Mouse (Mus musculus) brain, adult 2 months (tissue): Measurements from ENCODE around the gene 9430015G10Rik.
A peak's percentile ranks its signal among the peaks of the same experiment; 100 is the strongest.

Source experiments
- DNase-seq: peaks from one replicate; pipeline ENCODE4 v3.0.0; 2011; ENCODE audit warnings: low read depth, low spot score

9430015G10Rik gene

DNA sequence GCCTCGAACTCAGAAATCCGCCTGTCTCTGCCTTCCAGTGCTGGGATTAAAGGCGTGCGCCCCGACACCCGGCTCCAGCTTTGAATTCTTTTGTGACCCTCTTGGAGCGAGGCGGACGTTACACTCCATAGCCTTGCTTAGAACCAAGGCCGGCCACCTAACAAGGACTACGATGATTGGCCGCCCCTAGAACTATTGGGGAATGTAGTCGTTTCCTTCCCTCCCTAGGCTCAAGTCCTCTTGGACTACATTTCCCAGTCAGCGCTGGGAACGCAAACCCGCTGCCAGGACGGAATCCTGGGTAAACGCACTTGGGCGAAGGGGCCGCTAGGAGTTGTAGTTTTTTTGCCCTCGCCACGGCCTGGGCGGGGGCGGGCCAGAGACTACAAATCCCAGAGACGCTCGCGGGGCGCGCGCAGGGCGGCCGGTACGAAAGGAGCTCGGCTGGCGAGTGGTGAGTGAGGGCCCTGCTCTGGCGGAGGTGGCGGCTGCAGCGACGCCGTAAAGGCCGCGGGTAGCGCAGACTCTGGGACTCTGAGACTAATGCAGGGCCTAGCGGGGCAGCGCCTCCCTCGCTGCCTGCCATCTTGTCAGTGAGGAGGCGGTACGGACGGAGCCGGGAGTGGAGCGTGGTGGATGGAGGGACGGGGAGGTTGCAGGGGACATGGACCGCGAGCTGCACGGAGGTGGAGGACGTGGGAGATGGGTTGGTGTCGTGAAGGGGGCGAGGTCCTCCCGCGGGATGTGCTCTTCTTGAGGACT, at the start of gene 9430015G10Rik:
TSS of gene 9430015G10Rik (plus strand) at position 413 of the 762 bp plus-strand sequence.
- DNase-seq = peak; percentile 100

DNA sequence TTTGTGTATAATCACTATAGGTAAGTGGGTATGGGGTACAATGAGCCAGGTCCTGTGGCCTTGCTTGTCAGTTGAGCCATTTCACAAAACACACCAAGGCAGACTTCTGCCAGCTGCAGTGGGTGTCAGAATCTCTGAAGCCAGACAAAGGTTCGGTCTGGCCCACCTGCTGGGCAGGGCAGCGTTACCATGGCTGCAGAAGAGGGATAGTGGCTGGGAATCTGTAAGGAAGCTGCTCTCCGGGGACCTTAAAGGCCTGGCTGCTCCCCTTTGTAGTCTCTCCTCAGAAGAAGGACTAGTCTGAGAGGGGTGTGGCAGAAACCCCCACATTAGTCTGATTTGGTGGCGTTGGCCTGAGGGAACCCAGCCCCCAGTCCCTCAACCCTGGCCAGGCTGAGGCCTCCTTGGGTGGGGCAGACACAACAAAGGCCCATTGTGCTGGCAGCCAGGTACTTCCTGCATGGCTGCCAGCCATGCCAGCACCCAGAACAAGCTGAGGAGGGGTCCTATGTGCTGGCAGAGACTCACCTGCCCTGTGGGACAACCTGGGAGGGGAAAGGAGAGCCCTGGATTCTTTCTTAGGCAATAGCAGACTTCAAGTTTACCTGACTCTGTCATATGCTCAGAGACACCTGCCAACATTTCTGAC, 45.8 kb upstream of the 9430015G10Rik start:
- peak; percentile 8 for DNase-seq

DNA sequence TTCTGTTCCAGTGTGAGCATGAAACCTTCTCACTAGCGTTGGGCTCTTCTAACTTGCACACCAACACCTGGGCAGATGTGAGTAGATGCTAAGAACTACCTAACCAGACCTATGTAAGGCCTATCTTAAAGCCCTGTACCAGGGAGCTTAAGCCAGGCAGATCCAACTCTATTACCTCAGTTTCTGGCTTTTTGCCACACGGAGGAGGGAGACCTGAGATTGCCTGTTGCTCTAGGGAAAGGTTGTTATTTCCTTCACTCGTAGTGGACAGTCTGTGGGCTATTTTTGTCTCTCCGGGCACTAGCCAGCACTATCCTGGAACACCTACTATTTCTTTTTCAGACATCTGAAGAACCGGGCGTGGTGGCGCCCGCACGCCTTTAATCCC, 45.3 kb upstream of the 9430015G10Rik start:
- no peak for DNase-seq

DNA sequence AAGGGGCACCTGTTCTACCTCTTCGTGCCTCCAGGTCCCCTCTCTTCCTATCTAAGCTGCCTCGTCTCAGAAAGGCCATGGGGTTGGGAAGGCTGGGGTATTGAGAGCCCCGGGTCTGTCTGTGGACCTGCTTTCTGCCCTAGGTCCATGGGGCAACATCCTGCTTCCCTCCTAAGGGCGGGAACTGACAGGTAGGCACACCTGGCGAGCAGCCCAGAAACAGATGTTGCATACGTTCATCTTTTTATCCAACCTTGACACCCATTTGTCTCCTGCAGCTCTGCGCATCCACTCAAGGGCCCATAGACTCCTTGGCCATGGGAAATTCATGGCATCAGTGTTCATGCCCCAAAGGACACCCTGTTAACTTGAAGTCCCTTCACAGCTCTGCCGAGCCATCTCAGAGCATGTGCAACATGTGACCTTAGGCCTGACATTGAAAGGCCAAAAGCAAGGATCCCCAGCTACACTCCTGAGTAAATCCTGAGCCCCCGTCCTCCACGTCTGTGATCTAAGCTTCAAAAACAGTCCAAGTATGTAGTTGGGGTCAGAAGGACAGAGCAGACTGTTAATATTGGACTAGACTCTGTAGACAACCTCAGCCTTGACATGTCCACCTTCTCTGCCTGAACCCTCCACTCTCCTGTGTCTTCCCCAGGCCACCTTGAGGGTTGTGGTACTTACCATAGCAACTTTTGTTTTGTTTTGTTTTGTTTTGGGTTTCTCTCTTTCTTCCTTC, 44.5 kb upstream of the 9430015G10Rik start:
- no peak for DNase-seq

DNA sequence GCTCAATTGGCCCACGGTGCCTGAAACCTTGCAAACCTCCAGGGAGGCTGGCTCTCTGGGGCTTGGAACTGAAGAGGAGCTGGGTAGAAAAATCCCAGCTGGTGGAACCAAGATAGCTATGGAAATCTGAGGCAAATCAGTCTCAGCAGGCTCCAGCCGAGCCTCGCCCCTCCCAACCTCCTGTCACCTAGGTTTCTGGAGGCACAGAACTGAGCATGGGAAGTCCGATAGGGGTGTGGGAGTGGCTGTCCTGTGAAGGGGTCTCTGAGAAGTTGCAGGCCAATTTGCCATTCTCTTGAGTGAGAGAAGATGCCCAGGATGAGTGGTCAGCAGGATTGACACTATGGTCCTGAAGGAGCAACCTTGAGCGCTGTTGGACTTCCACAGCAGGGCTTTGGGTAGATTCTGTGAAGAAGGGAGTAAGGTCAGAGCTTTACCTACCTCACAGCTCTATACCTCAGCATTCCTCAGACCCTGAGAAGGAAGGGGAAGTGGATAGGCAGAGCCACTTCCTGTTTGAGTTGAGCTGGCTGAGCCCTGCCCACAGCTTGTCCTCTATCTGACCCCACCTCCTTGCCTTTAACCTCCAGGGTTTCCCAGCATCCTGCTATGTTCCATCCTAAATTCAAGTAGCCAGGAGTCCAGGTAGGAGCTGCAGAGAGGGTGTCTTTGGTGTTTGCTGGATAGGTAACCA, 42.4 kb upstream of the 9430015G10Rik start:
- no peak for DNase-seq

DNA sequence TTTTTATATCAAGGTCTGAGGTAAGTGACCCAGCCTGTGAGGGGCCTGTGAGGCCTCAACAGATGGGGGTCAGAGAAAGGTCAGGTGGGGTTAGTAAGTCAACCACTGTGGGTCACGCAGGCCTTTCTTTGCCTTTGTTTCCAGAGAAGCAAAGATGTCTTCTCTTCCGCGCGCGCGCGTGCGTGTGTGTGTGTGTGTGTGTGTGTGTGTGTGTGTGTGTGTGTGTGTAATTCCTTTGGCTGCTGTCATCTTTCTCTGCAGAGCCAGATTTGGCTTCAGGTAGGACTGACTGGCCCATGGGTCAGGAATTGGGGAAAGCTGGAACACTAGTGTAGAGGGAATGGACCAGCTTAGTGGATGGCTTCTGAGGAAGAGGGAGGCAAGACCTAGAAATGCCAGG, 40.1 kb upstream of the 9430015G10Rik start:
- DNase-seq = no peak

DNA sequence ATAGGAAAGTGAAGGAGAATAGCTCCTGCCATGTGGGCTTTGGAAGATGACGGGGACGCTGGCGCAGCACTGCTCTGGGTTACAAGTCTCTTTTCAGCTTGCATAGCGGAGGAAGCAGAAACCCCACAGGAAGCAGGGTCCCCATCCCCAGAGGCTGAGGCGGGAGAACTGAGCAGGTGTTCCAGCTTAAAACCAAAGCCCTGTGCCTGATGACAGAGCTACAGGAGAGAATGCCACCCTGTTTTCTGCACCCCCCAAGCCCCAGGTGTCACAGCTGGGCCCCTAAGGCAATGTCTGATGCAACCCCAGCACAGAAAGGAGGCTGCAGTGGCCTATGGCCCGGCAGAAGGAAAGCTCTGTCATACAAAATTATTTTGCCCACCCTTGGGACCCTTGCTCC, 39.5 kb upstream of the 9430015G10Rik start:
- no peak for DNase-seq

DNA sequence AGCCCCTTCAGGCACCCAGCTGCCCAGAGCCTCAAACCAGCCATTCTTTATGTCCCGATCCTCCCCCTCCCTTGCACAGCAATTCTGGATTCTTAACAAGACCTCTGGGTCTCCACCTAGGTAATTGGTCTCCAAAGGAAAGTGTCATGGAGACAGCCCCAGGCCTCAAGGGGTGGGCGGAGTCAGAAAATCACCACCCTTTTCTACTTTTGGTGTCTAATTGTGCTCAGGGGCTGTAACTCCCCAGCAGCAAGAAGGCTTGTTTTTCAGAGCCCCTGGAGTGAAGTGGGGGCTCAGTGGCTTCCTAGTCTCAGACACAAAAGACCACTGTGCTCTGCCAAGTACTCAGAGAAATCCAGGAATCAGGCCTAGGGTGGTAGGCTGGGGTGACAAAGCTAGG, 39.1 kb upstream of the 9430015G10Rik start:
- no peak for DNase-seq

DNA sequence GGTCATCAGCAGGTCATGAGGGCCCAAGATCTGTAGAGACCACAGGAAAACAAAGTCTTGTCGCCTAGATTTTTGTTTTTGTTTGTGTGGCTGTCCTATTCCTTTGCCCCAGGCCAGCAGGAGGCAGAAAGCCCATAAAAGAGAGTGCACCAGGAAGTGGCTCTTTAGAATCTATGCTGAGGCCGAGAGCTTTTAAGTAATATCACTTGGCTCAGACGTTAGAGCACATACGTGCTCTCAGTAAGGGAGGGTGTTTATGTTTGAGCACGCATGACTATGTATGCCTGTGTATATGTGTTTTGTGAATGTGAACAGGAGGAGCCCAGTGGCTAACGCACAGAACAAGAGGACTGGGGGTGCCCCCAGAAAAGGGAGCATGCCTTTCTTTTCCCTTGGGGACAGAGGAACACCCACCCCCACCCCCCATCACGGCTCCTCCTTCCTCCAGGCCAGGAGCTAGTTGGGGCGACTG, 32.8 kb upstream of the 9430015G10Rik start:
- DNase-seq = no peak

DNA sequence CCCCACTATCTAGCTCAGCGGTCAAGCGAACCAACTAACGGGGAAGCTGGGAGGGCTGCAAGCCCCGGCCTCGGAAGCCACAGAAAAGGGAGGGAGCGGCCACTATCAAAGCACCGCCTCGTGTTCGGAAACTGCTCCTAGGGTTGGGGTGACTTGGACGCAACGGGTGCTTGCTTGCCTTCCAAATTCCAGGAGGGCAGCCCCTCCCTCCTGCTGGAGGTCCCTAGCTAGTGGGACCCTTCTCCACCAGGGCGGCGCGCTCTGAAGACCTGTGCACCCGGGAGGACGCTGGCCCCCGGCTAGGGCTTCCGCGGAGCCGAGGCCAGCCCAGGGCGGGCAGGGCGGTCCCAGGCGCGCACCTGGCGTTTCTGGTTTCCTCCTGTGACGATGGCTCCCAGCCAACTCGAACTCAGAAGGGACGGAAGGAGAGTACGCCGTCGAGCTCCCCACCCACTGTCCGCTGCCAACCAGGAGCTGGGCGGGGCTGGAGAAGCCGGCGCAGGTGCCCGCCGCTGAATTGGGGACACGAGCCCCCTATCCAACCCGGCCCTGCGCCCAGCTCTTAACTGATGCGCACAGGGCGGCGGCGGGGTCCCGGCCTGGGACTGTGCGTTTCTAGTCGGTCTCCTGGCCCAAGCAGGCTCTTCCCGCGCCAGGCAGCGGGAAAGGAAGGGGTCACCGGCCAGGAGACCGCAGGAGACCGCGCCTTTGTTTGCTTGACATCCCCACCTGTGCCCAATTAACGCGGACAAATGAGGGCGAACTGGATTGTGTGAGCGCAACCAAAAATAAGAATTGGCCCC, 32.1 kb upstream of the 9430015G10Rik start:
- DNase-seq = no peak

DNA sequence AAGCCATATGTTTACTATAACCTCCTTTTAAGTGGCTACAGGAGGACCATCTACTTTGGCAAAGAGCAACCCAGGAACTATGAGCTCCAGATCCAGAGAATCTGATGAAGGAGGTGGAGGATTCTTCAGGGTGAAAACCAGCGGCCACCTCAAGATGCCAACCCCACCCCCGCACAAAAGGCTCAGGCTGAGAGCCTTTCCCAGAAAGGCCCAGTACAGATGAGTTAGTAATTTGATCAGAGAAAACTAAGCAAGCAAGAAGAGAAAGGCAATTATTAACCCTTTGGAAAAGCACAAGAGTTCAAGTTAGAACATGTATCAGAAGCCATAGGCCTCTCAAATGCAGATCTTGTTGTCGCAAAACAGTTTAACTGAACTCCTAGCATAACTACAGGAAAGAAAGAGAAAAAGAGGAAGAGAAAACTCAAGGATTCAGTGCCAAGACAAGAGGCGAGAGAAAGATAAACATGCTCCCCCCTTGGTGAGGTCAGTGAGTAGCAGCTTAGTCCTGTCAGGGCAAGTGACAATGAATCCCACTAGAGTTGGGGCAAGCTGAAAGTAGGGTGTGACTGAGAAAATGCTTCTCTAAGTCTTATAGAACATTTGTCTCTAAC, 27.1 kb upstream of the 9430015G10Rik start:
- no peak for DNase-seq

DNA sequence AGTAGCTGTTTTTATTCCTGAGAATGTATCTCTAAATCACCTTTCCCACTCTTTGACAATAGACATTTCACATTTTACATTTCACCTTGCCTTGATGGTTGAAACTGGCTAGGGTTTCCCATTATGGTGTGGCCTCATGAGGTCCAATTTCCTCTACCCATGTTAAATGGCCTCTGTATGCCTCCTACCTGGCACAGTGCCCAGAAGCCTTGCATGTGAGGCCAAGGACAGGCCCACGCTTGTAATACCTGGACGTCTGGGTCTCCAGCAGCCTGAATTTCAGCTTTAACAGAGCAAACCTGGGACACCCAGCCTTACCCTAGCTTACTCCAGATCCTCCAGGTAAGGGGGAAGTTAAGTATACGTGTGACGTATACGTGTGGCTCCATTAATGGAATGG, 26.4 kb upstream of the 9430015G10Rik start:
- DNase-seq = no peak

DNA sequence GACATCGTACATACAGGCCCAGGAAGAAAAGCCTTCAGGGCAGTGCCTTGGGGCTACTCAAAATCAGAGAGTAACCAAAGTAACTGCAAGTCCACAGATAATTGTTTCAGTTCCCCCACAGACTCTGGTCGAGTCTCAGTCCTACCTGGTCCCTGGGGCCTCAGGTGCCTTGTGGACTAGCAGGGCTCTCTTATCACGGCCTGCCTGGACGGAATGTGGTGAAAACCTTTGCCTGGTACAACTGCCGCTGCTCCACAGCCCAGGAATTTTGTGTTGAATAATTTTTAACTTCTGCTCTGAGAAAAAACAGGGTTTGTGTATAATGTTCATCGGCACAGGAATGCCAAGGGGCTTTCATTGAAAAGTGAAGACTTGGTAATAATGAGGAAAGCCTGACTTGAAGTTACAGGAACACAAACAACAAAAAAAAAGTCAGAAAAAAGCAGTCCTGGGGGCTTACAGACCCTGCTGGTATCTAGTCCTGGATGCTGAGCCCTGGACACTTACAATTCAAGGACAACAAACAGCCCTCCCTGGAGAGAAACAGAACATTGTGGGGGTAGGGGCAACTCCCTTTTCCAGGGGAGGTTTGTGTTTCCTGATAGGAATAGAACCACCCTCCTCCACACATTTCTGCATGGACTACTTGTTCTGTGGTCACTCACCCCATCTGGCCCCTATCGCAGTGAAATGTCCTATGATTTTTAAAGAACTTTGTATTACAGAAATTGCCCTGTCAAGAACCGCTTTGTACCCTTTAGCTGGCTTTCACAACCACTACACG, 25.5 kb upstream of the 9430015G10Rik start:
- DNase-seq = no peak

DNA sequence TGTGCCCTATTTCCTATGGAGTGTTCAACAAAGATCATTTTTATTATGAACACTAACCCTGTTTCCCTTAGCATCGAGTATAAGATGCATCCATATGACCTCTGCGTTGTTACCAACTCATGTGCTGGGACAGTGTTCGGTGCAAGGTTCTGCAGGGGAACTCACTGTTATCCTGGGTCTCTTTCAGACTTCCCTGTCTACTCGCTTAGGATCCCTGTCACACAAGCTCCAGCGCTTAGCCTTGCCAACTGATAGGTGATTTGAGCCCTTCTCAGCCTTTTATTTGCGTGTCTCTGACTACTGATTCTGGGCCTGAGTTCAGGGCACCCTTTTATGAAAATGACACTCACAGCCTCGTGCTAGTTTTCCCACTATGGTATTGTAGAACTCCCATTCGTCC, 24.5 kb upstream of the 9430015G10Rik start:
- no peak for DNase-seq

DNA sequence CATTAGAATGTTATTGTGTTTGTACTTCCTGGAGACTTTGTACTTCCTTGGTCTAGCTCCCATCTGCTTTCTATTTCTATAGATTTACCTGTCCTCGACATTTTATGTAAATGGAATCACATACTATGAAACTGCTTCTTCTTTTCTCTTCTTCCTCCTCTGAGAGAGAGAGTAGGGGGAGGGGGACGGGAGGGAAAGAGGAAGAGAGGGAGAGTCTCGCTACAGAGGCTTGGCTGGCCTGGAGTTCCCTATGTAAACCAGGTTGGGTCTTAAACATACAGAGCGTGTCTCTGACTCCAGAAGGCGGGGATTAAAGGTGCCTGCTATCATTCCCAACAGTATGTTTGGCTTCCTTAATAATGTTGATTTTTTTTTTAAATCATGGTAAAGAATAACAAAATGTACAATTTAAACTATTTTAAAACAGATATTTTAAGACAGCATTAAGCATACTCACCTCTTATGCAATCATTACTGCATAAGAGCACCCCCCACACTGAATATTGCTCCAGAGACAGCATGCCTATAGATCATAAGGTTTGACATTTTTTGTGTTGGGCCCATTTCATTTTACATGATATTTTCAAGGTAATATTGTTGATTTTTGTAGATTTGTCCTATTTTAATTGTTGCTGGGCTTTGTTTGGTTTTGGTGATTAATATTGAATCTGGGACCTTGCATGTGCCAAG, 22.2 kb upstream of the 9430015G10Rik start:
- no peak for DNase-seq

DNA sequence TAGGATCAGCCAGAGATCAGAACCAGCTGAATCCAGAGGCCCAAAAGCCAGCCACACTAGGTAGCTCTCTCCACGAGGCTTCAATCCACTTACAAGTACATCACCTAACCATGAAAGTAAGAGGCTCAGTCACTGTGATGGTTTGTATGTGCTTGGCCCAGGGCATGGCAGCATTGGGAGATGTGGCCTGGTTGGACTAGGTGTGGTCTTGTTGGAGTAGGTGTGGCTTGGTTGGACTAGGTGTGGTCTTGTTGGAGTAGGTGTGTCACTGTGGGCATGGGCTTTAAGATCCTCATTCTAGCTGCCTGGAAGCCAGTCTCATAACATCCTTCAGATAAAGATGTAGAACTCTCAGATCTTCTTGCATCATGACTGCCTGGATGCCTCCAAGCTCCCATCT, 18.5 kb upstream of the 9430015G10Rik start:
- no peak for DNase-seq

DNA sequence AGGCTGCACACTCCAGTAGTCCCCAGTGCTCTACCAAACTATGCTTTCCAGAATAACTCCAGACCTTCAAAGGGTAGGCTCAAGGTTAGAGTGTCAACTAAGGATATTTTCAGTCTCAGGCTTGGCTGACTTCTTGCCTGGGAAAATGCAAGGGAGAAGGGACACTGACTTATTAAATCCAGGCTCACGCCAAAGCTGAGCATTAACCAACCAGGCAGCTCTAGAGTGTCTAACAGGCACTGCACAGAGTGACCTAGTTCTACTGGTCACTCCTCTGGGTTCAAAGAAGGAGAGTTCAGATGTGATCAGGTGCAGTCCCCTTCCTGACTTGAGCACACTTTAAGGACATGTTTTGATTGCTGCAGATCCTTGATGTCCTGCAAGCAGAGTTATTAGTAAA, 17.0 kb upstream of the 9430015G10Rik start:
- DNase-seq = no peak

DNA sequence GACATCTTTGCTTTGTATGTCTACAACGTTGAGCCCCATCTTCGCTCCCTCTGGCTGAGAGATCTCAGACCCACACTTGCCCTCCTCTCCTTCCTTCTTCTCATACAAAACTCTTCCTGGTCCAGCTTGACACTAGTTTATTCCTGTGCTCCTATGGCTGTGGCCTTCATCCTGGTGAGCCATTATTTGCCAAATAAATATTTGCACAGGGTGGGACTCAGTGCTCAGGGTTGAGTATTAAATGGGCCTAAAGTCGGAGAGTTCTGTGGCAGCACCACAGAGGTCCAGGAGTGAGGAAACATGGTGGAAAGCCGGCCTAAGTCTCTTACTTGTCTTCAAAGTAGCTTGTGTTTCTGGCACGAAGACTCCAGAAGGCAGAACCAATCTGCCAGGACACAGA, 16.0 kb upstream of the 9430015G10Rik start:
- no peak for DNase-seq

DNA sequence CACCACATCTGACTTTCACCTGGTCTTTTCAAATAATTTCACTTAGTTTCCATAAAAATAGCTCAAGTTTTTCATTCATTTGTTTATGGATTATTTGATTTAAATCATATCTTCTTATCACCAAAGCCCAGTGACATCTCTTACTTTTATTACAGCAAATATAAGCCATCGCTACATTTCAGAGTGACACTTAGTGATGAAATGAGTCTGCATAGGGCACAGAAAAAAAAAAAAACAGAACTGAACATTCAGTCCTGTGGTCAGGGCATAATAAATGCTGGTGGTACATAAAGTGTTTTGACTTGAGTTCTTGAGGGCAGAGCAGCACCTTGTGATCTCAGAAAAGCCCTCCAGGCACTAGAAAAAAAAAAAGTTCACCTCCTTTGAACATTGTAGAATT, 13.6 kb upstream of the 9430015G10Rik start:
- no peak for DNase-seq
